Mouse (Mus musculus) lung, postnatal 0 days (tissue): ENCODE data around the gene Lgals9. TPM values are rescaled to one million over a fixed set of nuclear protein-coding genes. Genes with fewer than 3 reads are reported as not detected.
A peak's percentile ranks its signal among the peaks of the same experiment; 100 is the strongest.

Source experiments
- ATAC-seq: fragments of 200-750 bp; cut with Nextera tagmentation; 2 replicates; pipeline ENCODE4 v1.8.0; 2017; ENCODE audit warnings: moderate library complexity
- DNase-seq: peaks from one replicate; pipeline ENCODE4 v3.0.0-alpha.2; 2016; ENCODE audit warnings: low spot score
- H3K27ac ChIP-seq: fragments of 300-500 bp; sonication (generic); 2 replicates; pipeline ENCODE4 v1.5.1; 2014; ENCODE audit warnings: antibody characterized with exemption, mild to moderate bottlenecking, low read length, mixed read lengths
- H3K27me3 ChIP-seq: fragments of 300-500 bp; sonication (generic); replicated peaks from 2 replicates; pipeline ENCODE4 v1.6.1; 2014; ENCODE audit warnings: low read length, mixed read lengths; ENCODE audit not compliant: insufficient read depth
- H3K36me3 ChIP-seq: fragments of 300-500 bp; sonication (generic); 2 replicates; pipeline ENCODE4 v1.6.1; 2014; ENCODE audit warnings: low read length, mixed read lengths; ENCODE audit not compliant: insufficient read depth
- H3K4me1 ChIP-seq: fragments of 300-500 bp; sonication (generic); 2 replicates; pipeline ENCODE4 v1.6.1; 2014; ENCODE audit warnings: antibody characterized with exemption, low read depth, low read length, mixed read lengths; ENCODE audit not compliant: insufficient read depth
- H3K4me2 ChIP-seq: fragments of 300-500 bp; sonication (generic); replicated peaks from 2 replicates; pipeline ENCODE4 v1.6.1; 2014; ENCODE audit warnings: low read depth, mild to moderate bottlenecking, low read length, moderate library complexity, mixed read lengths
- H3K4me3 ChIP-seq: fragments of 300-500 bp; sonication (generic); 2 replicates; pipeline ENCODE4 v1.5.1; 2014; ENCODE audit warnings: low read depth, low read length
- H3K9ac ChIP-seq: fragments of 300-500 bp; sonication (generic); replicated peaks from 2 replicates; pipeline ENCODE4 v1.6.1; 2014; ENCODE audit warnings: low read depth, mild to moderate bottlenecking
- H3K9me3 ChIP-seq: fragments of 300-500 bp; sonication (generic); 2 replicates; pipeline ENCODE4 v1.6.1; 2016; ENCODE audit warnings: low read length, mixed read lengths
- CTCF ChIP-seq: IDR thresholded peaks from 2 replicates; pipeline ENCODE4 v1.5.1; 2016; ENCODE audit warnings: antibody characterized with exemption, mild to moderate bottlenecking
- EP300 ChIP-seq: IDR thresholded peaks from 2 replicates; pipeline ENCODE4 v1.6.1; 2016; ENCODE audit warnings: antibody characterized with exemption, mild to moderate bottlenecking, control low read depth
- WGBS: fragments of 180-500 bp; shearing (Covaris S2); extraction: QIAGEN DNeasy Blood & Tissue Kit; methylation state at CpG from one replicate; pipeline ENCODE4 v1.1.7; 2014; 5-methylcytosine and 5-hydroxymethylcytosine counted together
- polyA plus RNA-seq: library from polyadenylated mRNA; unstranded; fragments of >200 nt; fragmentation: Nextera tagmentation; extraction: Ambion mirVana; gene quantifications from 2 replicates; pipeline ENCODE4 v1.2.1, GENCODE M21; 2015

The Lgals9 gene
- polyA plus RNA-seq, 1 experiment from 2014 or later: 137 TPM

GRCm38 (mm10) chr11:78986311-78987002 lies 1.7 kb upstream of the Lgals9 start:
- Histone ChIP-seq H3K36me3 (no peaks in the 10 kb centered on the region), H3K4me1 (peaks cover 4% of the 10 kb centered on the region; the same call in 1 of the 2 replicates), H3K9me3 (no peaks in the 10 kb centered on the region), H3K9ac (no peak overlapping the region), H3K4me2 (no peak overlapping the region), H3K27ac (no peak overlapping the region), H3K27me3 (no peaks in the 10 kb centered on the region), H3K4me3 (no peak overlapping the region)
- no peak for DNase-seq
- 77% methylated on average over 10 of the region's 10 CpGs for WGBS
- TF ChIP-seq CTCF (no peak), EP300 (no peak)
- ATAC-seq: no peak

- Histone ChIP-seq H3K4me1 (peaks cover 4% of the 10 kb centered on the region; the same call in 1 of the 2 replicates), H3K36me3 (no peaks in the 10 kb centered on the region), H3K27me3 (no peaks in the 10 kb centered on the region), H3K27ac (peak overlapping the region; percentile 80), H3K9ac (no peak overlapping the region), H3K4me2 (peak overlapping the region; percentile 54; the same call in 1 of the 2 replicates), H3K9me3 (no peaks in the 10 kb centered on the region), H3K4me3 (no peak overlapping the region)
- ATAC-seq (no peak), DNase-seq (peak; percentile 9)
- no peak for TF ChIP-seq CTCF
- no peak for TF ChIP-seq EP300
These were observed 759 bp upstream of the Lgals9 start for GRCm38 (mm10) chr11:78985505-78985904.

GRCm38 (mm10) chr11:78983539-78983938 lies 1.2 kb downstream of the Lgals9 start:
- peak overlapping the region; percentile 46 for H3K4me3 ChIP-seq
- no peak for DNase-seq
- H3K9ac ChIP-seq: no peak overlapping the region; the same call in 1 of the 2 replicates
- no peak for TF ChIP-seq EP300
- TF ChIP-seq CTCF: no peak
- peaks cover 4% of the 10 kb centered on the region; the same call in 1 of the 2 replicates for H3K4me1 ChIP-seq
- H3K36me3 ChIP-seq: no peaks in the 10 kb centered on the region
- no peak for ATAC-seq
- H3K9me3 ChIP-seq: no peaks in the 10 kb centered on the region
- H3K27ac ChIP-seq: no peak overlapping the region
- WGBS: 80% methylated on average over 7 of the region's 7 CpGs
- peak overlapping the region; percentile 54 for H3K4me2 ChIP-seq
- H3K27me3 ChIP-seq: no peaks in the 10 kb centered on the region

GRCm38 (mm10) chr11:78982513-78983291 lies 2.0 kb downstream of the Lgals9 start:
- Histone ChIP-seq H3K9me3 (no peaks in the 10 kb centered on the region), H3K9ac (no peak overlapping the region), H3K4me2 (peak overlapping the region; percentile 54), H3K27ac (no peak overlapping the region), H3K27me3 (no peaks in the 10 kb centered on the region), H3K4me1 (peaks cover 4% of the 10 kb centered on the region; the same call in 1 of the 2 replicates), H3K36me3 (no peaks in the 10 kb centered on the region), H3K4me3 (peak overlapping the region; percentile 46; the same call in 1 of the 2 replicates)
- WGBS: 68% methylated on average over 12 of the region's 12 CpGs
- DNase-seq (peak; percentile 26), ATAC-seq (no peak)
- TF ChIP-seq CTCF: no peak
- TF ChIP-seq EP300: no peak

GRCm38 (mm10) chr11:78982042-78982441 lies 2.7 kb downstream of the Lgals9 start:
- peaks cover 4% of the 10 kb centered on the region; the same call in 1 of the 2 replicates for H3K4me1 ChIP-seq
- no peak overlapping the region for H3K9ac ChIP-seq
- H3K9me3 ChIP-seq: no peaks in the 10 kb centered on the region
- TF ChIP-seq EP300: no peak
- TF ChIP-seq CTCF: no peak
- H3K27me3 ChIP-seq: no peaks in the 10 kb centered on the region
- 51% methylated on average over 2 of the region's 2 CpGs for WGBS
- H3K36me3 ChIP-seq: no peaks in the 10 kb centered on the region
- ATAC-seq (no peak), DNase-seq (no peak)
- H3K4me3 ChIP-seq: no peak overlapping the region
- no peak overlapping the region for H3K27ac ChIP-seq
- peak overlapping the region; percentile 54; the same call in 1 of the 2 replicates for H3K4me2 ChIP-seq

GRCm38 (mm10) chr11:78980083-78980634 lies 4.6 kb downstream of the Lgals9 start:
- ATAC-seq: no peak
- H3K4me3 ChIP-seq: no peak overlapping the region
- 67% methylated on average over 4 of the region's 4 CpGs for WGBS

More at GRCm38 (mm10) chr11:78980083-78980634, 4.6 kb downstream of the Lgals9 start:
- Histone ChIP-seq H3K36me3 (0 out of 2 replicates have a peak, but pooled peaks cover 4% of the 10 kb centered on the region), H3K4me1 (peaks cover 3% of the 10 kb centered on the region; the same call in 1 of the 2 replicates), H3K4me2 (no peak overlapping the region), H3K27me3 (no peaks in the 10 kb centered on the region), H3K9ac (no peak overlapping the region), H3K27ac (no peak overlapping the region), H3K9me3 (no peaks in the 10 kb centered on the region)
- no peak for DNase-seq
- TF ChIP-seq EP300: no peak
- no peak for TF ChIP-seq CTCF
